Mouse (Mus musculus) left cerebral cortex, postnatal 36 days (tissue): Measurements from ENCODE around the gene Smyd3. TPM values are rescaled to one million over a fixed set of nuclear protein-coding genes. Genes with fewer than 3 reads are reported as not detected.
A peak's percentile ranks its signal among the peaks of the same experiment; 100 is the strongest.

Experiments
- DNase-seq, 2 experiments: peaks; one replicate each; pipeline ENCODE4 v3.0.0; 2021 to 2022; ENCODE audit warnings: low spot score in 2 of 2, mixed read lengths in 1 of 2
- intact Hi-C: fragments of 180-260 bp; cut with DNase I; formaldehyde crosslinking; loops from one replicate; pipeline ENCODE4 v1.15.1; 2025
- total RNA-seq, 2 experiments: library from RNA; stranded (reverse); gene quantifications; 2 replicates each; pipeline ENCODE4 v1.2.3; 2021

The Smyd3 gene
- total RNA-seq, 2 experiments from 2014 or later, result 22.7 to 28.3 TPM

GRCm38 (mm10) chr1:179254531-179254930, 263.3 kb downstream of the Smyd3 start:
- intact Hi-C loops, result no loop called here
- DNase-seq, result no peak

GRCm38 (mm10) chr1:179252611-179253010, 265.2 kb downstream of the Smyd3 start:
- intact Hi-C loops, result no loop called here
- DNase-seq, result no peak

DNA sequence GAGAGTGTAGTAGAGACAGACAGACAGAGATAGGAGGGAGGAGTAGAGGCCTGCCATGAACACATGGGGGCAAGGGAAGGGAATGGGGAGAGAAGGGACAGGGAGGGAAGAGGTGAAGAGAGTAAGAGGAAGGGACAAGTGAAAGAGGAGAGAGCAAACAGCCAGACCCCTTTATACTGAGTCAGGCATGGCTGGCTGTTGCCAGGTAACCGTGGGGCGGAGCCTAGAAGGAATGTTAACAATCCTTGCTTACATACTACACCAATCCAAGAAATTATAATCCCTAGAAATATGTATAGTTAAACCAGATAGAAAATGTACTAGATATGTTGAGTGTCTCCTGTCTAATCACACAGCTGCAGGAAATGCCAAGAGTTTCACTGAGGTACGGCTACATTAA, 267.5 kb downstream of the Smyd3 start:
- intact Hi-C loops, result no loop called here
- no peak for DNase-seq

DNA sequence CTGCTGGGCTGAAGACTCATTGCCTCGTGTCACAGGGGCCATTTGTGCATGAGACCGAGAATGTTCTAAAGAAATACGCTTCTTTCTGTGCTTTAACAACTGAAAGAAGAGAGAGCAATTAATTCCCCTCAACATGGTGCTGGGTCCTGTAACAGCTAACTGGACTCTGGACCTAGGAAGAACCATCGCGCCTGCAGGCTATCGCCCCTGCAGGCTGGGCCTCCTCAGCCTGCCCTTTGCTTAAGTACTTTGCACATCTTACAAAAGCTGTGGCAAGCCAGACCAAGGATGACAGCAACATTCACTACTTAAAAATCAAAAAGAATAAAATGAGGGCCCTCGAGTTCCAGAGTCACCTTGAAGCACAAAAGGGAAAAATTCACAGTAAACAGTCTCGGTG, 274.3 kb downstream of the Smyd3 start:
- intact Hi-C loops, result no loop called here

DNA sequence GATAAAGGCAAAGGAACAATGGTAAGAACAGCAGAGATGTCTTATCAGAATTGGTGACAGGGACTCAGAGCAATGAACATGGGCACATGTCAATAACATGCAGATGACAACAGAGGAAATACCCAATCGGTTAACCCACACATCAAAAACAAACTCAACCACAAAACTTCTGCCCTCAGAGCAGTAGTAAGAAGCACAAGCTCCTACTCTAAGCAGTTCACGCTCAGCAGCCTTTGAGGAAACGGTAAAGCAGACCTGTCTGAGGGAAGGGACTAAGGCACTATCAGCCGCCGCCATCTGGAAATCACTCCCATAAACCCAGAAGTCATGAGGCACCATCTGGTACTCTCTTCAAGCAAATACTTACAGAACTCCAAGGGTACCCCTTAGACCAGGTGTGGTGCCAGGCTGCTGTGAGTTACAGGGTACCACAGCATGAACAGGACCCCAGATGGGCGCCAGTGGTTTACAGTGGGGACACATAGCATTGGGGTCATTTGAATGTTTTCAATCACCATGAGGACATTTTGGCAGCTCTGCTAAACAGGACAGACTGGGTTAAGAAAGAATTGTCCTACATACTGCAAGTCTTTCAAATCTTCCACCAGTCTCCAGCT, 277.1 kb downstream of the Smyd3 start:
- DNase-seq, result no peak

More for the DNA sequence above, 274.3 kb downstream of the Smyd3 start:
- no peak for DNase-seq

DNA sequence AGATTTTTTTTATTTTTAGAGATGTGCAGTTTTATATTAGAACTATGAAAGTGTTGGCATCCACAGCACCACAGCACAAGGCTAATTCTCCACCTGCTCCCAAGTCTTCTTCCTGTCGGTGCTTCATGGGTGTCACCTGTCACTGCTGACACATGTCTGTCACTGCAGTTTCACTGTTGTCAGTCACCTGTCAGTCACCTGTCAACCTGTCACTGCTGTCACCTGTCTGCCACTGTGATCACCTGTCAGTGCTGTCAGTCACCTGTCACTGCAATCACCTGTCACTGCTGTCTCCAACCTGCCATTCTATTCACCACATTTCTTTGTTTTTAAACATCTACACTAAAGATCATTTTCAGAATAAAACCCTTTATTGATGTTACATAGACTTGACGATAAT, 279.2 kb downstream of the Smyd3 start:
- no peak for DNase-seq
- intact Hi-C loops, result no loop called here

More for the DNA sequence above, 277.1 kb downstream of the Smyd3 start:
- intact Hi-C loops, result no loop called here

DNA sequence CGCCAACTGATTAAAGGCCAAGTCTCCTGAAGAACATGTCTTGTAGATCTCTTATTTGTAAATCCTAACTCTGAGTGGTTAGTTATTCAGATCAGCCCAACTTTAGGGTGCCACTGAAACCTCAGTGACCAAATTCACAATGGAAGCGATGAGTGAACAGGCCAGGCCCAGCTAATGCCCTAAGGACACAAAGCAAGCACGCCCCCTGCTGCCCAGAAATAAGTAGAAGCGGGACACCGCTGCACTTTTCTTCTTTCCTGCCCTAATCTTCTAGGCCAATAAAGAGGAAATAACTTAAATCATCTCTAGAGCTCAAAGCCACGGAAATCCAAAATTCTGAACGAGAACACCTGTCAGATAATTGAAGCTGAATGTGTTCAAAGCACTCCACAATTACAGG, 279.9 kb downstream of the Smyd3 start:
- DNase-seq, result no peak
- intact Hi-C loops, result no loop called here

GRCm38 (mm10) chr1:179236217-179236840, 281.5 kb downstream of the Smyd3 start:
- intact Hi-C loops, result no loop called here
- DNase-seq, result no peak

GRCm38 (mm10) chr1:179231777-179232661, 285.8 kb downstream of the Smyd3 start:
- intact Hi-C loops, result loop anchor here (2.0 to 5.0 kb wide), 2 partner anchors 245 to 705 kb away; no protein-coding TSS in a partner anchor
- peak; percentile 55 to 62 for DNase-seq

DNA sequence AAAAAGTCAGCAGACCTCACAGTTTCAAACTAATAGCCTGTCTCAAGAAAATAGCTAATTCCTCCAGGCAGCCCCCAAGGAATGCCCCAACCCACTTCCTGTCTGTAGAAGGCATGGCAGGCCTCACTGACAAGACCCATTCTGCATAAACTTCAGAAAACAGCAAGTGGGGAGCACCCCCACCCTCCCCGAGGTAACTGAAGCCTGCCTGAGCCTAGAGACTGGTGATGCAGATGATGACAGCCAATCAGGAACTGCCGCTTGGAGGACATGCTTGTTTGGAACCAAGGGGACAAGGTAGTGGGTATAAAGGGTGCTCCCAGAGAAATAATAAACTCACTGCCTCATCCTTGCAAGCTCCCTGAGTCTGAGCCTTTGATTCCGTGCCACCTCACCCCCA, 288.3 kb downstream of the Smyd3 start:
- intact Hi-C loops, result no loop called here
- no peak for DNase-seq

GRCm38 (mm10) chr1:179220290-179220689, 297.6 kb downstream of the Smyd3 start:
- intact Hi-C loops, result no loop called here
- no peak for DNase-seq

DNA sequence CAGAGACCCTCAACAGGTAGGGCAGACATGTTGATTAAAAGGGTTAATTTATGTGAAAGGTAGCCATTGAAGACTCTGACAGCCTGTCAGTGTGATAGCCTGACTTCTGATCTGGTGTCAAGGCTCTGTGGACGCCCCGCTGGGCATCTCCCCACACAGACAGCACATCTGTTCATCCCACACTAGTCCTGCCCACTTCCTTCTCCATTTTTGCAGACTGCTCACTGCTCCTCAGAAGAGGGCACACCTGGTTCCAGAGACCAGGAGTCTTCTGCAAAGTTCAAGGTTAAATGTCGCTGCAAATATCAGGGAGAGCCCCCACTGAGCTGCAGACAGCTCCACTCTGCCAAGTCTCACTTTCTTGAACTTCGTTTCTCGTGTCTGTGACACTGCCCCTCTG, 299.8 kb downstream of the Smyd3 start:
- no peak for DNase-seq
- intact Hi-C loops, result no loop called here

GRCm38 (mm10) chr1:179217036-179217435, 300.8 kb downstream of the Smyd3 start:
- intact Hi-C loops, result no loop called here
- no peak for DNase-seq

GRCm38 (mm10) chr1:179213381-179213780, 304.5 kb downstream of the Smyd3 start:
- intact Hi-C loops, result no loop called here
- DNase-seq, result no peak

DNA sequence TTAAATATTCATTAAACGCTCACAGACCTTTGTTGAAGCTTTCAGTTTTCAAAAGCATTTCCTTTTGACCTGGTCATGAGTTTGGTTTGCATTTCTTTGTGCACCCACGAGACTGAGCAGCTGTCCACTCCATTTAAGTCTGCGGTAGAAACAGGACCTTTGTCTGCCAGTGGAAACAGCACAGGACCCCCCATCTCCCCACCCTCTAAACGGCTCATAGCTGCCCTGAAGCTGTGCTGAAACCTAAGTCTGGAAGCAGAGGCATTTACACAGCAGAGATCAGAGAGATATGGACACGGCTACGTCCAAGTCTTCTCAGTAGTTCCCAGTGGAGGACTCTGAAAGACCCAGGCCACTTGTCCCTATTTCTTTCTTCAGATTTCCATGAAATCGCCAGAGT, 305.5 kb downstream of the Smyd3 start:
- DNase-seq, result no peak
- intact Hi-C loops, result no loop called here

DNA sequence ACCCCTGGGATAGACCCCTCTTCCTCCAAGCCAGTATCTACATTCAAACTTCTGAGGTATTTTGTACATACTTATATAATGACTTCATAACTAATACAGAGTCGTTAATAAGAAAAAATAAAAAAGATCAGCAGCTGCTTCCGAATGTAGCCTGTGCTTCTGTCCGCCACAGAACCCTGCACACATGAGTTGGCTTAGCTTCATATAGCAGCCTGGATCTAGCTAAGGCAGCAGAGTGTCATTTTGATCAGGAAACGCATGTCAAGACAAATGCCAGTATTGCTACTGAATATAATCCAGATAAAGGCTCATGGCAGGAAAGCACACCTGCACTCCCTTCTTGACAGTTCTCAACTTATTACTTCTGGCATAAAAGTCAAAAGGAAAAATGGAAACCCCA, 306.5 kb downstream of the Smyd3 start:
- DNase-seq, result no peak
- intact Hi-C loops, result no loop called here

GRCm38 (mm10) chr1:179207846-179208595, 309.8 kb downstream of the Smyd3 start:
- DNase-seq, result no peak
- intact Hi-C loops, result no loop called here

DNA sequence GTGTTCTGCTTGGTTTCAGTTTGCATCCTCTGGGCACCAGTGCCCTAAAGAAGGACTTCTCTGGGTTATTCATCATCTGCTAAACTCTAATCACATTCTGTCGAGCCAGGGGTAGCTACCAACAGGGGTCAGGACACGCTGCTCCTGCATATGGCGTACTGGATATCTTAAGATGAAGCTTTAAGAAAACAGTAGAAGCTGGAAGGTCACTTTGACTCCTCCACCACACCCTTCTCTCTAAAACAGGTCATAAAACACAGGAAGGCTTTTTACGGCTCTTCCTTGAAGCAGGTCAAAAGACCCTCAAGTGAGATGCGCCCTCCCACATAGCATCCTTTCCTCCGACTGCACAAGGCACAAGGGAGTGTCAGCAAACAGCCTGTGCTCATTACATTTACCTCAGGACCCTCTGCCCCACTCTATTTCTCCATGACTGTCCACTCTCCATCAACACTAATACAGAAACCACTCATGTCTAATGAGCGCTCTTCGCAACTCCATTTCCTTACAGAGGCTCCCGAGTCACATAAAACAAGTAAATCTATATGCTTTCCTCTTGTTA, 310.6 kb downstream of the Smyd3 start:
- no peak for DNase-seq
- intact Hi-C loops, result no loop called here

DNA sequence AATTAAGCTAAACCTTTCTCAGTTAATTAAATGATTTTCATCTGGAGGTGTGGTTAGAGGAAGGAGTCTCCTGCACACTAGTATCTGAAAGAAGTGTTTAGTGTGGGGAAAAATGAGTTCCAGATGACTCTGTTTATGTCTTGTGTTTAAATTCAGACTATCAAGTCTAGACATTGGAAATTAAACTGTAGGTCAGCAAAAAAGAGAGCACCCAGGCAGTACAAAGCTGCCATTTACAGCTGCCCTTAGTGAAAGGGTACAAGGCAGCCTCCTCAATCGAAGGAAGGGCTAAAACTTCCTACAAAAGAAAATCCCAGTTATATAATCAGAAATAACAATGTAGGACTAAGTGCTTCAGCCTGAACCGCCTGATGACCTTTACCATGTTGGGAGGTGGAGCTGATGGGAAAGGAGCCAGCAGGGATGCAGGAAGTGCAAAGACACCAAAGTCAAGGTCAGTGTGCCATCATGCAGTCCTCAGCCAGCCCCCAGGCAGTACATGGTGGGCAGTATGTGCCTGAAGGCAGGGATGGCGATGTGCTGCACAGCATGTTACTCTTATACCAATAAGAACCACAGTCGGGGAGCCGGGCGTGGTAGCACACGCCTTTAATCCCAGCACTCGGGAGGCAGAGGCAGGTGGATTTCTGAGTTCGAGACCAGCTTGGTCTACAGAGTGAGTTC, 319.2 kb downstream of the Smyd3 start:
- DNase-seq, result no peak
- intact Hi-C loops, result no loop called here
